Mouse (Mus musculus) v-Abl transformed pro-B cells (cell line): ENCODE results near the gene Gabarap.

ENCODE experiments used
- in situ Hi-C, 2 experiments: fragments of 400-800 bp; cut with MboI; formaldehyde crosslinking; loops; one replicate each; pipeline ENCODE4 v1.15.1; 2025; ENCODE audit not compliant: unreplicated experiment in 2 of 2

The Gabarap gene

DNA sequence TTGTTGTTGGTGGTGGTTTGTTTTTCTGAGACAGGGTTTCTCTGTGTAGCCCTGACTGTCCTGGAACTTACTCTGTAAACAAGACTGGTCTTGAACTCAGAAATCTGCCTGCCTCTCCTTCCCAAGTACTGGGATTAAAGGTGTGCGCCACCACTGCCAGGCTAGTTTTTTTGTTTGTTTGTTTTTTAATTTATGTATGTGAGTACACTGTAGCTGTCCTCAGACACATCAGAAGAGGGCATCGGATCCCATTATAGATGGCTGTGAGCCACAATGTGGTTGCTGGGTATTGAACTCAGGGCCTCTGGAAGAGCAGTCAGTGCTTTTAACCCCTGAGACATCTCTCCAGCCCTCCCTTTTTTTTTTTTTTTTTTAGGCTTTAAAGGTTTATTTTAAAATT is 25.2 kb downstream of the Gabarap start:
- in situ Hi-C loops: loop anchor here in 1 of 2 experiments (10.0 kb wide), 1 partner anchor 81 kb away; the partner anchor contains the start of gene Ybx2

DNA sequence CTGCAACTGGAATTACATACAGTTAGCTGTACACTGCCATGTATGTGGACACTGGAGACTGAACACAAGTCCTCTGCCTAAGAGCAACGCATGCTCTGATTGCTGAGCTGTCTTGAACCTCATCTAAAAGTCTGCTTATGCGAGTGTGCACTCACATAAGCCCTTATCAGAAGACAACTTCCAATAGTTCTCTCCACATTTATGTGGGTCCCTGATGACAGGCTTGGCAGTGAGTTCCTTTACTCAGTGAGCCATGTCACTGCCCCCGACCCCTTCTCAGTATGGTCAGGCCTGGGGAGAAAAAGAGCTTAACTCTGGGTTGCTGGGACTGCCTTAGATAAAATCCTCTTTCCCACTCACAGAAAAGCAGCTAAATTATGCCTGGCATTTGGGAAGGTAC is 25.7 kb downstream of the Gabarap start, which contains the start of gene Dlg4:
Dlg4 (plus strand) TSS at position 274 of the 400 bp plus-strand sequence.
- in situ Hi-C loops: loop anchor here in 1 of 2 experiments (10.0 kb wide), 1 partner anchor 82 kb away; the partner anchor contains the start of gene Ybx2

DNA sequence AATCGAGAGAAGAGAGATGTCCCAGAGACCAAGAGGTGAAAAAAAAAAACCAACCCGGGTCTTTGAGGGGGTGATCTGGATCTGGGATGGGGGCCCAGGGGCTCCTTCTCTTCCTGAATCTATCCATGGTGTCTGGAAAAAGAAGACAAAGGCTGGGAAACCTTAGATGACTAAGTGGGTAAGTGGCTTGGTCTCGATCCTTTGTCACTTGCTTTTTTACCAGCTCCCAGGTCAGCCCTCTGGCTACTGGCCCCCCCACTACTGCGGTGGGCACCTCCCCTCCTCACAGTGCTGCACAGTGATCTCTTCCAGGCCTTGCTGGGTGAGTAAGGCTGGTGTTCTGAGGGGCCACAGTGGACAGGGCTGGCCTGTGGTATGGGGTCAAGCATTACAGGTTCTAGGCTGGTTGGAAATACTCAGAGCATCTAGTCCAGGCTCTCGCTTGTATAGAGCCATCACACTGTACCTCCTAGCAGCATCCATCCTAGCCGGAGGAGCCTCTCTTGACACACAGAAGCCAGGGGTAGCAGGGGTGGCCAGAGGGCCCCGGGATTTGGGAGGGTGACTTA is 26.3 kb downstream of the Gabarap start:
- in situ Hi-C loops: loop anchor here in 1 of 2 experiments (10.0 kb wide), 1 partner anchor 82 kb away; the partner anchor contains the start of gene Ybx2

DNA sequence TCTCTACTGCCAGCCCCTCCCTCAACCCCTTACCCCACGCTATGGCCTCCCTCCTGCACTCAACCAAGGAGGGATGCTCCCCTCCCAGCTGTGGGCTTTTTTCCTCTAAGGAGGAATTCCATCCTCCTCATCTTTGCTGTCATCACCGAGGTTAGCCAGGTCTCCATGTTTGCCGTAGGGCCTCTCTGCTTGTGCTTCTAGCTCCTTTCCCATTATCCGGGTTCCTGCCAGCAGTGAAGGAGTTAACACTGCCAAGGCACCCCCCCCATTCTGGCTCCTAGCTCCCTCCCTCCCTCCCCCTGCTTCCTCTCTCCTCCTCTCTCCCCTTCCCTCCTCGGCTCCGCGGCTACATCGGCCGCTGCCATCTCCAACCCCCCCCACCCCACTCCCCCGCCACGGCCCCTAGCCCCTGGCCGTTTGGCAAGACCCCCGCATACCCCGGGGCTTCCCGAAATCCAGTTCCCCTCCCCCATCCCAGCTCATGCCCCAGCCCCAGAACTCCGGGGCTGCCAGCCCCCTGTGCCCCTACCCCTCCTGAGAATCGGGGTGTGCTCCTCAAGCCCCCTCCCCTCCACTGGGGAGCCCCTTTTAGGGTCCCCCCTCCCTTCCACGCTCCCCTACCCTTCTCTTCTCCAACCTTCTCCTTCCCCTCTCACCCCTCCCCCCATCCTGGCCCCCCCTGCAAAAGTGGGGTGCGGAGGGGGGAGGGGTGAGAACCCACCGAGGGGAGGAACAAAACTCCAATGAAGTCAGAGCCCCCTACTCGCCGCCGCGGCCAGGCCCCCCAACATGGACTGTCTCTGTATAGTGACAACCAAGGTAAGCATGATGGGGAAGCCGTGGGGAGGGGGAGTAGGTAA is 27.4 kb downstream of the Gabarap start:
- in situ Hi-C loops: loop anchor here in 1 of 2 experiments (10.0 kb wide), 1 partner anchor 84 kb away; the partner anchor contains the start of gene Ybx2

DNA sequence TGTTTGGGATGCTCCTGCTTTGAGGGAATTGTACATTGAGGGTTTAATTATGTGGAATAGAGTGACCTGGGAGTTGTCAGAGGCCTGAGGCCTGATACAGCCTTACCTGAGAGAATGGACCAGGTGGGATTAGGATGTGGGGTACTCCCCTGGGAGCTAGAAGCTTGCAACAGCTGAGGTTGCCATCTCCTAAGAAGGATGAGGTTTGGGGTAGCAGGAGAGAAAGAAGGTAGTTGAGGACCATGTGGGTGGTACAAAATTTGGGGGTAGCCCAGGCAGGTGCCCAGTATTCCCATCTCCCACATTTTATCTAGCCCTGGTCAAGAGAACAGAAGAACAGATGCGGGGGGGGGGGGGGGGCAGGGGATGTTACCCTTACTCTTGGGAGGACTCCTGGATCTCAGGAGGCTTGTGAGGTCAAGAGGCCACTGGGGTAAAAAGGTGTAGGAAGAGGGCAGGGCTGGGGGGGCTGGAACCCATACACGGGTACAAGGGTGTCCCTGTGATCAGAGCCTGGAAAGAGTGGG is 28.6 kb downstream of the Gabarap start:
- in situ Hi-C loops: loop anchor here in 1 of 2 experiments (10.0 kb wide), 1 partner anchor 85 kb away; the partner anchor contains the start of gene Ybx2

DNA sequence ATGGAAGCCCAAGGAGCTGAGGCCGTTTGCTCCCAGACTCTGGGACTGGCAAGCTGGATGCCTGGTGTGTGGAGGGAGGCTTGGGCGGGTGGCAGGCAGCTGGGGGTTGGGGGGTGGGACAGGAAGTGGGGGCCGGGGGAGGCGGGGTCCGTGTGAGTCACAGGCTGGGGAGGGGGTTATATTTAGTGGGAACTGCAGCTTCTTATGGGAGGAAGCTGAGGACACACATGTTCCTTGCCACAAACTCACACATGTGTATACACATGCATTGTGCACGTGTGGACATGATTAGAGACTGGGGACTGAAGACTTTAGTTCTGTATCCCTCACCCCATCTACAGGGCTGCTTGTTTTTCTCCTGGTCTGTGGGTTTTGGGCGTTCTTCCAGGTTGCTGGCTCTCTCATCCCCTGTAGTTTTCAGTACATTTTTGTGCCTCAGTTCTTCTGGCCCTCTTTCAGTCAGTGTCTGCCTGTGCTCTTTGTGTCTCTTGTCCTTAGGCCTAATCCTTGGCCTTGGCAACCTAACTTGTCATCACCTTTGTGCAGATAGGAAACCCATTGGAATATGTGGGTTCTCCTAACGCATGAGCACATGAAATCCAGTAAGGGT is 29.2 kb downstream of the Gabarap start:
- in situ Hi-C loops: no loop called here

DNA sequence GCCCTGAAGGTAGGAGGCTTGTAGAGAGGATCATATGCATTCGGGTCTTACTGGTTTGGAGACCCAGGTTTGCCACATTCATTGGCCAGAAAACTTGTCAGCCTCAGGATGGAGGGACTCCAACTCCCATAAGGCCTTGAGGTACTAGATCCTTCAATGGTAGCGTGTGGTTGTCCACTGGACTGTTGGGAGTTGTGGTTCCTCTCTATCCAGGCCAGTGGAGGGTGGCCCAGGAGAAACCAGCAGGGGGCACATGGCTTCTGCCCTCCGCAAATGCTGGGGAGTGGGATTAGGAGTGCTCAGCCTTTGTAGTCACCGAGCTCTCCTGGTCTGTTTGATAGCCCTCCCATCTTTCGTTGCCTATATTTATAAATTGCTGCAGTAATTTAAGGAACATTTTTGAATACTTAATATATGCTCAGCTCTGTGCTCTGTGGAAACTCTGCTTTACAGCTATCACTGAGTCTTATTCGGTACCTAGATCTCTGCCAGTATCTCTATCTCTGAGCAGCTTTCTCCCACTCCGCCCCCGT is 29.9 kb downstream of the Gabarap start:
- in situ Hi-C loops: no loop called here

DNA sequence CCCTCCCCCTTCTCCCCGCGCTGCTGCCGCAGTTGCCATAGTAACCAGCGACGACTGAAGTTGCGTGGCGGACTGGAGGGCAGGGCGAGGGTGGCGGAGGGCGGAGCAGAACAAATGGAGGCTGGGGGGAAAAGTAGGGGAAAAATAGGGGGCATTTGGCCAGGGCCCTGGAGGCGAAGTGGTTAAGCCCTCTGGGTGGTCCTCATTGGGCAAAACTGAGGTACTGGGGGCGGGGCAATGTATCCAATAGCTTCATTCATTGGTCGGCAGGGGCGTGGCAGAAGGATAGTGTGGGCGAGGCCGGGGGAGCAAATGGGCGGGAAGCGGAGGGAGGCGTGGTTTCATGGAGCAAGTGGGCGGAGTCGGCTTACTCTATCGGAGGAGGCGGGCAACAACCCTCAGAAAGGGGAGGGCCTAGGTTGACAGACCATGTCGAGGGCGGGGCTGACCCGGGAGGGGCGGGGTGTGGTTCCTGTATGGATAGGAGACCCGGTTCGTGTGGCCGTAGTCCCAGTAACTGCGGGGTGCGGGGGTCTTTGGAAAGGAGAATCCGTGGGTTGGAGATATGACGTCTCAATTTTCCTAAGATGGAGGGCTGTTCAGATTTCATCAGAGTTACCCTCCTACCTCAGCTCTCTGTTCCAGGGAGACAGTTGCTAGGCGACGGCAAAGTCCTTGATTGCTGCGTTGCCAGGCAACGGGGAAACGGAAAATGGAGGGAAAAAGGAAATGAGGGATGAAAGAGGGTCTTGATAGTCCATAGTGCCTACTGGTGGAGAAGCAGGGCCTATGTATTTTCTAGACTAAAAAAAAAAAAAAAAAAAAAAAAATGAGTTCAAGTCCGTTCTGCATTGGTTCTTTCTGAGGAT is 30.6 kb downstream of the Gabarap start:
- in situ Hi-C loops: no loop called here

DNA sequence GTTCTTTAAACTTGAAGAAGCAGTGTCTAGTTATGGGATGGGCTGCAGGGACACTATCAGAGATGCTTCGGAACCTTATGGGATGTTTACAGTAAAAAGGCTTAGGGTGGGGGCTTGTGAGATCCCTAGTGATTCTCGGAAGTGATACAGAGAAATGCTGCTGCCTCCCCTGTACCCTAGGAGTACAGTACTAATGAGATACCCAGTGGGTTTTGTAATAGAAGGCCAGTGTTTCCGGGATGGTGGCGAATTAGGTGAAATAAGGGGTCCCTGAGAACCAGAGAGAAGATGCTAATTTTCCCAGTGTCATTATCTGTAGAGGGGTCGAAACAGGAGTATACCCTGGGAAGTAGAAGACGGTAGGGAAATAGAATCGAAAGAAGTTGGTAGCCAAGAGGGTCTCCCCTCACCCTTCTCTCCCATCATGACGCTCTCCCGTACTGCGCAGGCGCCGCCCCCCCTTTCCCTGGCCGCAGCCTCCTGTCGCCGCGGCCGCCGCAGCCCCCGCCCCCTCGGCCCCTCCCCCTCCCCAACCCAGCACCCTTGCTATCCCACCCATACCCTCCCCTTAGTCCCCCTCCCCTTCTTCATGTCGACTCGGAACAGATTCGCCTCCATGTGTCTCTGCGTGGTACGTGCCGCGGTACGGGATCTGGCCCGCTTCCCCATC is 32.7 kb downstream of the Gabarap start:
- in situ Hi-C loops: no loop called here

DNA sequence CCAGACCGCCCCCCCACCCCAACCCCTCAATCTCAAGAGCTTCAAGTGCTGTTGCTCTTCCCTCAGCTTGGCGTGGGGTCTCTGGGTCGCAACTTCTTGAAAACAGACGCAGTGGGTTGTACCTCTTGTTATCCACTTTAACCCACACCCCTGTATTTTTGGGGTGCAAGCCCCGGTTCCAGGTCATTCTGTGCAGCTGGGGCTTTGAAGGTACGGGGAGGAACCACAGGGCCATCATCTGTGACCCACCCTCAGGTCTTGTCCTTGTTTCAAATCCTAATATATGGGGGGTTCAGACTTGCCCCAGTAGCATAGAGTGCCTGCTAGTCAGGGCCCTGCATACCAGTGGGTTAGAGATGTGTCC is 33.2 kb downstream of the Gabarap start:
- in situ Hi-C loops: no loop called here

DNA sequence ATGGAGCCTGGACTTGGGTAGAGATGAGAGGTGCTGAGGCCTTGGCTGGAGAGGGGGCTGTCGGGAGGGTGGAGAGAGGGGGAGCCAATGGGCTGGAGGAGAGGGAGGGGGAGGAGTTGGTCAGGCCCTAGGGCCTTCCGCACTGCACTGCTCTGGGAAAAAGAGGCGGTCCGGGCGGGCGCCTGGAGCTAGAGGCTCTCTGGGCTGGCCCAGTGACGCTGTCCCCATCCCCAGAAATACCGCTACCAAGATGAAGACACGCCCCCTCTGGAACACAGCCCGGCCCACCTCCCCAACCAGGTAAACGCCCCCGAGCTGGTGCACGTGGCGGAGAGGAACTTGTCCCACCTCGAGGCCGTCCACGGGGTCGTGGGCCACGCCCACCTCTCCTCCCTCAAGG is 35.7 kb downstream of the Gabarap start:
- in situ Hi-C loops: no loop called here

DNA sequence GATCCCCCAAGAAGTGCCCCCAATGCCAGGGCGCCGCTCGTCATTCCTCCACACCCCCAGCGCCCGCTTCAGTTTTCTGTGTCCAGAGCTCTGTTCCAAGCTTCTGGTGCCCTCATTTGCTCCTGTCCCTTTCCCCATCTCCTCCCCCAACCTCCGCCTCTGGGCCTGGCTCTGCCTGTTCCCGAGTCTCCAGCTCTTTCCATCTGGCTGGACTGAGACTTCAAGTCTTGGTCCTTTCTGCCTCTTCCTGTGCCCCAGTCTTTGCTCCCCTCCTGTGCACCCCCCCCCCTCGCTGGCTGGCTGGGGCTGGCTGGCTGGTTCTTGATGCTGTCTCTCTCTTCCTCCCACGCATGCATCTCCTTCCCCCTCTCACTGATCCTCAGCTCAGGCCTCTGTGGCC is 36.5 kb downstream of the Gabarap start:
- in situ Hi-C loops: no loop called here

DNA sequence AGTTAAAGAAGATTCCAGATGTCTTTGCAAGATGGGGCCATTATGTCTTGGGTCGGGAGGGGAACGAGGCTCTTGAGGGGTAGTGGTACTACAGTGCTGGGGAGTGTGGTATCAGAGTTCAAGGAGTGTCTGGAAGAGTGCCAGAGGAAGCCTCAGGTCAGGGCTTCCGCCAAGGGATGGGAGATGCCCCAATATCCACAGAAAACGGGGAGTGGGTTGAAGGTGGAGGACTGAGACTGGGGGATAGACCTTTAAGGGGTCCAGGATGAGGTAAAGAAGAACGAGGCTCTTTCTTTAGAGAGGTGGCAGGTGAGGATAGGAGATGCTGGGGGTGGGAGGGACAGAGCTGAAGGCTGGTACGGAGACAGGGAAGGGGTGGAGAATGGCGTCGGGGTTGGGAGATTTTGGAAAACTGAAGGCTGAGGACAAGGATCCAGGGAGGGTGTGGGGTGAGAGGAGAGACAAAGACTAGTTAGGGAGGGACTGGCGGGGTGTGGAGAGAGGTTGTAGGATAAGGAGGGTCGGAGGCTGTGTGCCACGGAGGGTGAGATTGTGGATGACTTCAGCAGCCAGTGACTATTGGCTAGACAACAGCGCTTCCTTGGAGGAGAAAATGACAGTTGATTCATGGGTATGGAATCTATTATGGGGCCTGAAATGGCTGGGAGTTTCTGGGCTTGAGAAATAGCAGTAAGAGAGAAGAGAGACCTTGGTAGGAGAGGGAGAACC is 37.6 kb downstream of the Gabarap start:
- in situ Hi-C loops: no loop called here

DNA sequence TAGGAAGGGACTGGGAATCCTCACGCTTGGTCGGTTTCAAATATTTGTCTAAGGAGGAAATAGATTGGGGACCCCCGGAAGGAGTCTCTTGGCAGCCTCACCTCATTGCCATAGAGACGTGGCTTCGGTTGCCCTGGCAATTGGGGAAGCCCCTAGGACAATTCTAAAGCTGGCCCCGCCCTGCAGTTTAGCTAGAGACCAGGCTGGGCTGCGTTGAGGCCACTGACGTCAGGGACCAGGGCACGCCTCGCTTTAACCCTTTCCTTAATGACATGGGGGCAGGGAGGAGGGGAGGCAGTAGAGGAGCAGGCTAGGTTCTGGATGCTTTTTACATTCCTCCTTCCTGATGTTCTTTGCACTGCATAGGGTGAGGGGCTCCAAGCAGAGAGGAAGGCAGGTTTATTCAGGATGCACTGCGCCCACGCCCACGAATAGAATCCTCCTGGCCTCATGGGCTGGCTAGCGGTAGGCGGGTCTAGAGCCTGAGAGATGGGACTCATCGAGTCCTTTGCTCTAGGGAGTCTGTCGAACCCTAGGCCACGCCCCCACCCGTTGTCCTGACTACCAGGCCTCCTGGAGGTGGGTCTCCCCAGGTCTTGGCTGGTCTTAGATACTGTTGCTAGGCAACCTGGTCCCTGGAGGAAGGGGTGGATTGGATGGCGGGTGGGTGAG is 38.3 kb downstream of the Gabarap start:
- in situ Hi-C loops: no loop called here

DNA sequence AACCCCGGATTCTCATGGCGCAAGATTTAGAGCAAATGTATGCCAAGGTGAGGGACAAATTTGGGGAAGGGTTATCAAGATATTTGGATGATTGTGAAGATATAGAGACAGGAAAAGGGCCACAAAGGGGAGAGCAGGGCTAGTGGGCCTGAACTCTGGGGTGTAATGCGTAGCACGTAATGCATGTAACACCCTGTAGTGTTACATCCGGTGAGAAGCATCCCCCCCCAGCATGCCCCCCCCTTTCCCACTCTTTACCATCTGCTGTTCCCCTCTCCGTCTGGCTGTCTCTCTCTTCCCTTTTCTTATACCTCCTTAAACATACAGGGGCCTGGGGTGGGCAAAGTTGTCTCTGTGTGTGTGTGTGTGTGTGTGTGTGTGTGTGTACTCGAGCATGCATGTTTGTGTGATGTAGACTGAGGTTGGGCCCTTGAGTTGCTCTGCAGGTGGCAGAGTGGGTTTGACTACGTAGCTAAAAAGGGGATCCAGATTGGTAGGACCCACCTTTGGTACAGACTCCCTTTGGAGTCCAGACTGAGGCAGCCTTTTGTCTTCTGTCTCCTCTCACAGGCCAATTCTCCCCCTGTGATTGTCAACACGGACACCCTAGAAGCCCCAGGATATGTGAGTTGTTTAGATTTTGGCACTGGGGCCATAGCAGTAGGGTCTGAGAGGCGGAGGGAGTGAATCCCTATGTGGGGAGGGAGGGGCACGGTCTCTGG is 39.0 kb downstream of the Gabarap start:
- in situ Hi-C loops: no loop called here

DNA sequence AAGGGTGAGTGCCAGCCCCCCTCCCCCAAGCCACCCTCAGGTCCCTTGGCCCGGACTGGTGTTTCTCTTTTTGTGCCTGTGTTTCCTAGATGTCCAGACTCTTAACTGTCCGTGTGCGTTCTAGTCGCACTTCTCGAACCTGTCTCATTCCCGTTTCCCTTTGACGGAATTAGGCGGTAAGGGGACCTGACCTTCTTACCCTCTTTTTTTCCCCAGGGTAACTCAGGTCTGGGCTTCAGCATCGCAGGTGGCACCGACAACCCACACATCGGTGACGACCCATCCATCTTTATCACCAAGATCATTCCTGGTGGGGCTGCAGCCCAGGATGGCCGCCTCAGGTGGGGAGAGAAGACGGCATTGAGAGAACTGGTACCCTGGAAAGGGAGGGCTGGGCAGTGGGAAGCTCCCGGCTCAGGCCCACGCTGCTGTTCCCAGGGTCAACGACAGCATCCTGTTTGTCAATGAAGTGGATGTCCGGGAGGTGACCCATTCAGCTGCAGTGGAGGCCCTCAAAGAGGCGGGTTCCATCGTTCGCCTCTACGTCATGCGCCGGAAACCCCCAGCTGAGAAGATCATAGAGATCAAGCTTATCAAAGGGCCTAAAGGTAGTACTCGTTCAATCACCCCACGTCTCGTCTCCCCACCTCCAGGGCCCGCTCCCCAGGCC is 39.8 kb downstream of the Gabarap start:
- in situ Hi-C loops: no loop called here

DNA sequence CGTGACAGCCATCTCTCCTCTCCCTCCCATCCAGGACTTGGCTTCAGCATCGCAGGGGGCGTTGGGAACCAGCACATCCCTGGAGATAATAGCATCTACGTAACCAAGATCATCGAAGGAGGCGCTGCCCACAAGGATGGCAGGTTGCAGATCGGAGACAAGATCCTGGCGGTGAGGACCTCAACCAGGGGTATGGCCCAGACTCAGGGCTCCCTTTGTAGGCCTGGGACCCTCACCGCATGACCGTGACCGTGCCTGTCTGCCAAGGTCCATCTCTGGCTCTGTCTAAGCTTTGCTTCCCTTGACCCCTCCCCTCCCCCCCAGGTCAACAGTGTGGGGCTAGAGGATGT is 40.4 kb downstream of the Gabarap start:
- in situ Hi-C loops: no loop called here
